Mouse (Mus musculus) adrenal gland, postnatal 14 days (tissue): ENCODE measurements around the gene Cyb5d1. TPM values are rescaled to one million over a fixed set of nuclear protein-coding genes. Genes with fewer than 3 reads are reported as not detected.

Source experiments
- DNase-seq: peaks from one replicate; pipeline ENCODE4 v3.0.0; 2021; ENCODE audit warnings: mixed read lengths
- total RNA-seq: library from RNA; stranded (reverse); gene quantifications from 2 replicates; pipeline ENCODE4 v1.2.3, GENCODE M21; 2021

The Cyb5d1 gene
- total RNA-seq, 1 experiment from 2014 or later, result 34.2 TPM

DNA sequence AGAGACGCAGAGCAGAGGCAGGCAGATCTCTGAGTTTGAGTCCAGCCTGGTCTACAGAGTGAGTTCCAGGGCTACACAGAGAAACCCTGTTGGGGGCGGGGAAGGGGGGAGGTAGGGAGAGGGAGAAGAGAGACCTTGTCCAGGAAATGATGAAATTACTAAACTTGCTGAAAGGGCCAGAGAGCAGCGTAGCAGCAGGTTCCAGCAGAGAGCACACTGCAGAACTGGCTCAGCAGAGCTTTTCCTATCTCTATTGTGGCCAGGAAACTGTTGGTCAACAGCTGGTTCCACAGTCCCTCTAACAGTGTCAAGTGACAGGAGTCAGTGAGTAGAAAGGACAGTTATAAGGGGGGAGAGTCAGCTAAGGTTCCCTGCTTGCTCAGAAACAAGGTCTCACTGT, 15.8 kb downstream of the Cyb5d1 start:
- no peak for DNase-seq

DNA sequence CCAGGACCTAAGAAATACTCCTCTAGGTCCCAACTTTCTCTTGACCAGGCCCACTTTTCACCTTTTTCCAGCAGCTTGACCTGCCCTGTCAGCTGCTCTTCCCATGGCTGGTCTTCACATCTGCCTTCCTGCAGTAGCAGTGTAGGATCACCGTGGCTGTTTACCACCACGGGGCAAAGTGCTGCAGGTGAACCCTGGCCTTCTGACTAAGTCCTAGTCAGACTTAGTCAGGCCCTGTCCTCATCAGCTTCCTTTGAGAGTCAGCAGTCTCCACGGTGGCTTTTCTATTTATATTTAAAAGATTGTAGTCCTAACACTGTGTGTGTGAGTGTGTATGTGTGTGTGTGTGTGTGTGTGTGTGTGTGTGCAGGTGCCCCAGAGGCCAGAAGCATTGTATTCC, 17.7 kb downstream of the Cyb5d1 start:
- no peak for DNase-seq

DNA sequence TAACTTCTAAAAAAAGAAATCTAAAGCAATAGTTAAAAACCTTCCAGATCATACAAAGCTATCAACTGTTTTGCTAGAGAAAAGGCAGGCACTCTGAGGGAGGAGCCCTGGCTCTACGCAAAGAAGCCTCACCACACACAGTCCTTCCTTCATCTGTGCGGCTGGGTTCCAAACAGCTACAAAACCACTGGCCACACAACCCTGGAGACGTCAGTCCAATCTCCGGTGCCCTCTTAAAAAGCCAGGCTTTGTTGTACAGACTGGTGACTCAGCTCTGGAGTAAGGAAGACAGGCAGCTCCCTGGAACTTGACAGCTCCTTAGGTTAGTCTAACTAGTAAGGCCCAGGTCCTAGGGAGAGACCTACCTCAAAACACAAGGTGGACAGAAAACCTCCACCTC, 19.8 kb downstream of the Cyb5d1 start:
- no peak for DNase-seq

DNA sequence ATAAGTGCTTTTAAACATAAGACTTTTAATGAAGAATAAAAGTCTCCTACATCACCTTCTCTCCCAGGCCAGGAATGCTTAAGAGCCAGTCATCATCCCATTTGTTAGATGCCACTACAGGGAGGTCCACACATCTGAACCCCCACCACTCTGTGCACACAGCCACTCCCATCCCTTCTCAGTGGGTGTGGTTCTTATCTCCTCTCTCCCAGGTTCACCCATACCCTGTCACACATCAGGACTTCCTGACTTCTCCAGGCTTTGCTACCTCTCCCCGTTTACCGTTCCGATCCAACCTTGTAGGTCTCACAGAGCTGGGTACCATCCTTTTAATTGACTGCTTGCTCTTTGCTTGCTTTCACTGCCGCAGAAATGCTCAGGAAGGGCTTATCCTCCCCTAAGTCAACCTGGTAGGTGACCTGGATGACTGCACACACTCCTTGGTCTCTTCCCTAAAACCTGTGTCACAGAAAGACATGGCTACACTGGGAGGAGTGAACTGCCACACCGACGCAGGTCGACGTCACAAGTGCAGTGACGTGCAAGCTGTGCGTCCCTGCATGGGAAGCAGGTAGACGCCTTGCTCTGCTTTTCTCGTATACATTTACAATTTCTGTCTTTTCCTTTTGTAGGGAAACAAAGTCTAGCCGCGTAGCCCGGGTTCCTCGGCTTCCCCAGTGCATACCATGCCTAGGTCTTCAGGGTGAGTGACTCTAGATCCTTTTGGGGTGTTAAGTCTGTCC, 22.0 kb downstream of the Cyb5d1 start:
- no peak for DNase-seq

DNA sequence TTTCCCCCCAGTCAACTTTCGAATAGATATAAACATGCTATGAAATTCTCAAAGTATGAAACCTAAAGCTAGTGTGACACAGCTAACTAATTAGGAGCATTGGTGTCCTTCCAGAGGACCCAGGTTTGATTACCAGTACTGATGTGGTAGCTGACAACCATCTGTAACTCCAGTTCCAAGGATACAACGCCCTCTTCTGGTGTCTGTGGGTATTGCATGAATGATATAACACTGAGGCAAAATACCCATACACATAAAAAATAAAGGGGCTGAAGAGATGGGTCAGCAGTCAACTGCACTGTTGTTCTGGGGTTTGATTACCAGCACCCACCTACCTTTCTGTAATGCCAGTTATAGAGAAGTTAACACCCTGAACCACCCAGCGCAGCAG, 22.7 kb downstream of the Cyb5d1 start:
- no peak for DNase-seq

DNA sequence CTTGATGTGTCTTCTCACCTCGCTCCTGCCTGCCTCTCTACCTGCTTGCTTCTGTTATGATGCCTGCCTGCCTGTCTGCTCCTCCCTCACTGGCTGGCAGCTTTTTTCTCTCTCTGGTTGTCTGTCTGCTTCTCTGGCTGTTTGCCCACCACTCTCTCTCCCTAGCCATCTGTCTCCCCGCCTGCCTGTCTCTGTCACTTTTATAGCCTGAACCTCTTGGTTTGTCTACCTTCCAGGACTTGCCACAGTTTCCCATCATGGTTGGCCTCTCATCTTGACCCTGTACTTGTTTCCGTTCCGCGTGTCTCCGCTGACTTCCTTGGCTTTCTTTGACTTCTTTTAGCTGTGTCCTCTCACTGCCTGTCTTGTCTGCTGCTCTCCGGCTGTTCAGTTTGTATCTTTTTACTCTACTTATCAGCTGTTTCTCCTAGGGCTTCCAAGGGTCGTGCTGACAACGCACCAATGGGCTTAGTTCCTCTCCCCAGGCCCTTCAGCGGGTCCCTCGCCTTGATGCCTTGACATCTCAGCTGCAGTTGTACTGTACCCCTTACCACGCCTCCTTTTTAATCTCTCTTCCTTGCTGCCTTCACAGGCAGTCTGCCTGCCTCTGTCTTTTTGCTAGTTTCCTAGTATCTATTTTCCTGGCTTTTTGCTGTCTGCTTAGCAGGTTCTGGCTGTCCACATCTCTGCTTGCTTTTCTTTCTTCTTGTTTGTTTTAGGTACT, 23.2 kb downstream of the Cyb5d1 start:
- DNase-seq, result peak; percentile 36

DNA sequence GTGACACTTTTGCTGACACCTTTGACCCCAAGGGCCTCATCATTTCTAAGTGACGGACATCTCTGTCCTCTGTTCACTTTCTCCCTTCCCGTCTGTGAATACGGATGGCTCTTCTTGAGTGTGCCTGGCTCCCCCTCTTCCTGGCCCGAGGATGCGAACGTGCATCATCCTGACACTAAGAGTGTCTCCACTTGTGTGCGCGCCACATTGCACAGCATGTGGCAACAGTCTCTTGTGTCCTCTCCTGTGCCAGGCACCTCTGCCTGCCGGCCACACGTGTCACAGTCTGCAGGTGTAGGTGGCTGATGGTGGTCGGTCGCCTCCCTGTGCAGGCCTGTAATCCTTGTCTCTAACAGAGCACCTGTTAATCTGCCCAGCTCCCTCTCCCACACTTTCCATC, 23.8 kb downstream of the Cyb5d1 start:
- no peak for DNase-seq

DNA sequence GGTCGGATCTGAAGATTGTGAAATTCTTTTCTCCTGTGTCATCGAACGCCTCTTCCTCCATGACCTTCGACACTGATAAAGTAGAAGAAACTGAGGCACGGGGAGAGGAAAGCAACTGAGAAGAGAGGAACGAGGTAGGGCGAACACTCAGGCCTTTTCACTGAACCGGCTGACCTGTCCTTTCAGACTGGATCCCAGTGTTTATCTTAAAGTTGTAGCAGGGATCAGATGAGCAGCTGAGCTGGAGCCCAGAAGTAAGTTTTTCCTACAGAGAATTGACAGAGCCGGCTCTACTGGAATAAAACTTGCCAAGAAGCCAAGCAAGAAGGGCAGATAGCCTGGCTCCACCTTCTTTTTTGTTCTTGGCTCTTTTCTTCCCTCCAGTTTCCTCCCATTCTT, 24.6 kb downstream of the Cyb5d1 start:
- DNase-seq, result no peak

DNA sequence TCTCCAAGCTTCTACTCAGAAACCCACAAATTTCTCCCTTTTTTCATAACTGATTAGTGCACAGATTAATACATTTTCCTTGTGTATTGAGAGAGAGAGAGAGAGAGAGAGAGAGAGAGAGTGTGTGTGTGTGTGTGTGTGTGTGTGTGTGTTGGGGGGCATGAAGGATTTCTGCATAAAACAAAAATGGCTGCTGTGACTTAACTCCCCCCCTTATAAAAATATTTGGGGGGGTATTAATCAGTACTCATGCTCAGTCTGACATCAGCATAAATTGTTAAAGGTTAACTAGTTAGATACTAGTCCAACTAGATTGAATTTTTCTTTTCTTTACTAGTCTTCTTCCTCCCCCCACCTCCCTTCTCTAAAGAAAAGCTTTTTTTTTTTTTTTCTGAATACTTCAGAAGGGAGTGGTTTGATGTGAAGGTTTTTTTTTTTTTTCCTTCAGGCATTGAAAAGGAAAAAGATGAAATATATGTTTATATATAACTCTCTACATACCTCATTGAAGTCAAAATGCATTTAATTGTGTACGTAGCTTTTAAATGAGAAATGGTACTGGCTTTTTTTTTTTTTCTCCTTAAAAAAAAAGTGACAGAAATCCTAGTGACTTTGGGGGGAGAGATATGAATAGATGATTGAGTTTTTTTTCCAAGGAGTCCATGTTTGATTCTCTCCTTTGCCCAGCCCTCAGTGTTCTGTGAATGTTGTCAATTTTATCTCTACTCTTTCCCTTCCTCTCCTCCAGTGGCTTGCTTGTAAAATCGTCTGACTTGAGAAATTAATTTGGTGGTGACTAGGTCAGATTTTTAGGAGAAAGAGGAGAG, 25.2 kb downstream of the Cyb5d1 start:
- no peak for DNase-seq

DNA sequence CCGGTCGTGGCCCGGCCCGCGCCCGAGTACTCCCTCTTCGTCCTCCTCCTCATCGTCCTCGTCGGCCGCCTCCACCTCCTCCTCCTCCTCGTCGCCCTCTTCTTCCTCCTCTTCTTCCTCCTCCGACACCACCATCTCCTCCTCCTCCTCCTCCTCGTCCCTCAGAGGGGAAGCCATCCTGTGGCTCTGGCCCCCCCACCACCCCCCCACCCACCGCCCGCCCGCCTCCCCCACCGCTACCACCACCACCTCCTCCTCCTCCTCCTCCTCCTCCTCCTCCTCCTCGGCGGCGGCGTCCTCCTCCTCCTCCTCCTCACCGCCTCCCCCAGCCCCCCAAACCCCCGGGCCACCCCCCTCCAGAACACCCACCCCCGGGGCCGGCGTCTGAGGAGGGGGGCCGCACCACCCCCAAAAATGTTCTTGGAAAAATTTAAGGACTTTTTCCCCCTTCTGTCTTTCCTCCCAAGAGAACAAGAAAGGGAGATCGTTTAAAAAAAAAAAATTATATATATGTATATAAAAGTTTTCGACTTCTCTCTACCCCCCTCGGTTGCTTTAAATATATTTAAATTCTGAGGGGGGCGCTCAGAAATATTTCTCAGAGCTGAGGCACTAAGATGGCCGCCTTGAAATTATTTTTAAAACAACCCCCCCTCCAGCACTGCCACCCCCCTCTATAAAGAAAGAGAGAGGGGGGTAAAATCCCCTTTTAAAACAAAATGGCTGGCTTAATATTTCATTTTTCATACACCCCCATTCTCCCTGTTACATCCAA, 26.0 kb downstream of the Cyb5d1 start, which contains the start of gene Chd3:
Chd3 (minus strand) TSS at position 192 of the 775 bp plus-strand sequence.
- DNase-seq, result no peak

DNA sequence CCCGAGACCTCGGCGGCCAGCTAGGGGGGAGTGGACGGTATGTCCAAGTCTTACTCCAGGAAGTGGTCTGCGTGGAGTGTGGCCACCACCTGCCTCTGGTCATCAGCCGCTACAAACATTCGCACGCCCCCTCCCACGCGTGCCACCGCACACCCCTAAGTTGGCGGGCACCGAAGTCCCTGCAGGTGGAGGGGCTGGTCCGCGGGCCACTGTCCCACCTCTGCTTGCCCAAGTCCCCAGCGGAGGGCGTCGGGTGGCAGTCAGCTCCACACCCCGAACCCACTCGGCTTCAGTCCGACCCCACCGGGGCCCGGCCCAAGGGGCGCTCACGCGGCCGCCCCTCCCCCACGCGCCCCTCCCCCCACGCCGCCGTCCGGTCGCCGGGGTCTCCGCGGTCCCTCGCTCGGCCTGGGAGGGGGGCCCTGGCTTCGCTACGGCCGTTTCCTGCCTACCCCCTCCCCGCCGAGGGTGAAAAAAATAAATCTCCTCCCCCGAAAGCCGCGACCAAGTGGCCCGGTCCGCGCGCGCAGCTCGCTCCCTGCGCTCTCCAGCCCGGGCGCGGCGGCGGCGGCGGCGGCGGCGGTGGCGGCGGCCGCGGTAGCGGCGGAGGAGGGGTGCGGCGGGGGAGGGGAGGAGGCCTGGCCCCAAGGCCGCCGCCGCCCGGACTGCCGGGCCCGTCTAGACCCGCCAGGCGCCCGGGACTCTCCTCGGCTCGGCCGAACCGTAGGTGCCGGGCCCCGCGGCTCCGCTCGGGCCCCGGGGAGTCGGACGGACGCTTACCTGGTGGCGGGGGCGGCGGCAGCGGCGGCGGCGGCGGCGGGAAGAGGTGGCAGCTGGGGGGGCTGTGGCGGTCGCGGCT, 26.8 kb downstream of the Cyb5d1 start:
- peak; percentile 75 for DNase-seq

DNA sequence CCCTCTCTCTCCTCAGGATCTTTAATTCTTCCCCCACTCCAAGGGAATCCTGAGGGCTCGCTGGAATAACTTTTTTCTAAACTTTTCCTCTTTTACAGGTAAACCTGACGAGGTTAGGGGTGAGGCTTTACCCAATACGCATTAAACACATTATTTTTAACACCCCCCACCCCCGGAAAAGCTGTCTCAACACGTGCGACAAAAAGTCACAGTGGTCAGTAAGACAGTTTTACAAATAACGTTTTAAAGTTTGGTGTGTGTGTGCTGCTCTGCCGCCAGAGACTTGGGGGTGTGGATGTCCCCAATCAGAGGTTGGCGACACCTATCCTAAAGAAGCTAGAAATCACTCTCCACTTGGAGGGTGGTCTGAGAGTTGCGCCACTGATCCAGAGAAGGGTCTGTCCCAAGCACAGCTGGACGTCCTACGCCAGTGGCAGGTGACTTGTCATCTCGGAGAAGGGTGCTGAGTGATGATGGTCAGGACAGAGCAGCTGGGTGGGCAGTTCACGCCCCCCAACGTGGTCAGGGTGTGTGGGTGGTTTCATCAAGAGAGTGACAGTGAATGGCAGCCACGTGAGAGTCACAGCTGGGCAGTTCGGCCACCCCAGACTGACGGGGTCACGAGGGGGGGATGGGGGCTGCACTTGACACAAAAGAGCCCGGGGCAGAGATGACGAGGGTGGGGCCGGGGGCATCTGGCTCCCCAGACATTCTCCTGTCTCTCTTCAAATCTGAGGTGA, 27.6 kb downstream of the Cyb5d1 start:
- no peak for DNase-seq

DNA sequence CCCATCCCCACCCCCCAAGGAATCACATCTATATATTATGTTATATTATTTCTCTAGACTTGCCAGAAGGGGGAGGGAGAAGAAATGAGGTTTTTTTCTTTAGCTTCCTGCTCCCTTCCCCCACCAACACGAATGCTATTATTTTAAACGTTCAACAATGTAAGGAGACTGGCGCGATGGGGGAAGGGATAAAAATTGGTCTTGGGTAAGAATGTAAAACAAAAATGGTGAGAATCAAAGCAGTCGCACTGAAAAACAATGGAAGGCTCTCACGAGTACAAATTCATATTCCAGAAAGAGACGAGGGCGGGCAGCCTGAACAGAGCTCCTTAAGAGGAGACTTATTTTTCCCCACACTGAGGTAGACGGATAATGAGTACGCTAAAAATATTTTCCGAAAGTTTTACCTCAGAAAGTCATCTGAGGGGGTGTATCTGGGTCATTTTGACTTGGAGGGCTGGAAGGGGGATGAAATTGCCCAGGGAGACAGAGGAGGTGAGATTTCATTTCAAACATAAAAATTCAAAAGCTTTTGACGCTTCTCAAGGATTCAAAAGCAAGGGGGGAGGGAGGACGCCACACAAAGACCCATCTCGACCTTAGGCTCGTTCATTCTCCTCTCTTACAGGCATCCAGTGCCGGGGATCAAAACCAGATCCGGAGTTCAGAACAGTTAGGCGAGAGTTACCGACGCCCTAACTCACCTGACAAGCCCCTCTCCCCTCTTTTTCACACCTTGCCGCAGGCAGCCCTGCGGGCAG, 28.4 kb downstream of the Cyb5d1 start:
- peak; percentile 47 for DNase-seq

DNA sequence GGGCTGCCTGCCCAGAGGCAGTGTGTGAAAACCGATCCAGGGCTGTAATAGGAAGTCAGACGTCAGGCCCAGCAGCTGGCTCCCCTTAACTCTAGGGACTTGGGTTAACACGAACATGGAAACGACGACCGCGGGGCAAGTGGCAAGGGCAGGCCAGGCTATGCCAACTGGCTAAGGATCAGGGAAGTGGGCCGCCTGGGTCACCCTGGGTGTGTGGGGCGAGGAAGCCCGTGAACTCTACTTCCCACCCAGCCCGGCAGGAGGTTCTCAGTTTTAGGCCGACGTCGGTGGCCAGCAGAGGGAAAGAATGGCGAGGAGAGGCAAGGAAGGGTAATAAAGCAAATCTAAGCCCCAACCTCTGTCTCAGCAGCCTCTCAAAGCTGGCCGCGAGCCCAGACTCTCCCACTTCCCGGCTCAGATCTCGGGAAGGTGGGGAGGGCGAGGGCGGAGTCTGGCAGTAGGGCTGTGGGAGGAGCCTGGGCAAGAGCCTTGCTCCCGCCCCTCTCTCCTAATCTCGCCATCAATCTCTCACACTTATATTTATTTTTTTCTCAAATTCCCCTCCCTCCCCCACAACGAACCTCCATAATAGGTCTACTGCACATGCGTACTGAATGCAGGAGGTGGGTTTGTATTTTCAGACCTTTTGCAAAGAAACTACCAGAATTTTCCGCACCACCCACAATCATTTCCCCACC, 29.1 kb downstream of the Cyb5d1 start:
- peak; percentile 98 for DNase-seq

DNA sequence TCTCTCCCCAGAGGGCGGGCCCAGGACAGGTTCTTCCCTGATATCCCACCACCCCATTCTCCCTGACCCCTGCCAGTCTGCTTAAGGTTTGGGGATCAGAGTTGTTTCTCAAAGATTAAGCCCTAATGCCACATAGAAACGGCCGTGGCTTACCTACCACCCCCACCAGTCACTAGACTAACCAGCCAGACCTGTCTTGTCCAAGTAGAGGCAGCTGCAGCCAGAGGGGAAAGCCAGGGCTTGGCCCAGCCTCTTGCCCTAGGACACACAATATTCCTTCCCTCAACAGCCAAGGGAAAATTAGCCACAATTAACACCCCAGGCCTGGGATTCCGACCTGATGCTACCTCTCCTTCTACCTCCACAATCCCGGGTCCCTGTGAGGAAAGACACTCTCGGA, 29.7 kb downstream of the Cyb5d1 start:
- DNase-seq, result no peak

DNA sequence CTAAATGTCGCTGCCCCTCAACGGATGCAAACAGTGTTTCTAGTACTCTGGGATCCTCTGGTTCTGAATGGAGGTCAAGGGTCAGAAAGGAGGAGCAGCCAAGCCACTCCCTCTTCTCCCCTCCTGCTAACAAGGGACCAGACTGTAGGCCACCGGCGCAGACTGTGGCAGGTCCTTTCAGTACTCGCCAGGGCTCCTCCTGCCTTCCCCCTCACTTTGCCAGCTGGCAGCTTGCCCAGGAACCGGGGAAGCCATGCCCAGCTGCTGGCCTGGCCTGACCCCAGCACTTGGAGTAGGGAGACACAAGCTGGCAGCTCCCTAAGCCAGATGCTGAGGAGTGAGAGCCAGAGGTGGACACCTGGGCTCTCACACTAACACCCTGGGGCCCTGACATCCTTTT, 30.5 kb downstream of the Cyb5d1 start:
- DNase-seq, result peak; percentile 99

DNA sequence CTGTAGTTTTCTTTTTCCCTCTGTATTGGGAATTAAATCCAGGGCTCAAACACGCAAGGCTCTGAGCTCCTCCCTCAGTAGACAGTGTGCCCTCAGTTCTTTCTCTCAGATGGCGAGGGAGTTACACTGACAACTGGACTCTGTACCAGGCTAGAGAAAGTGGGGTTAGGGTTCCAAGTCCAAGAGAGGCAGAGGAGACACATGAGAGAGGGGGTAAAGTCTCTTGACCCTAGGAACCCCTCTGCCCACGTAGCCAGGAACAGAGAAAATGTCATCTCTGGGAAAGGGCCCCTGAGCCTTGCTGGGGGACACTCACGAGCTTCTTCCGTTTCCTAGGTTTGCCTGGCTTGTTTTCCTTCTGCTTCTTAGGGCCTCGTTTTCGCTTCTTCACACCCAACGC, 31.1 kb downstream of the Cyb5d1 start:
- no peak for DNase-seq

DNA sequence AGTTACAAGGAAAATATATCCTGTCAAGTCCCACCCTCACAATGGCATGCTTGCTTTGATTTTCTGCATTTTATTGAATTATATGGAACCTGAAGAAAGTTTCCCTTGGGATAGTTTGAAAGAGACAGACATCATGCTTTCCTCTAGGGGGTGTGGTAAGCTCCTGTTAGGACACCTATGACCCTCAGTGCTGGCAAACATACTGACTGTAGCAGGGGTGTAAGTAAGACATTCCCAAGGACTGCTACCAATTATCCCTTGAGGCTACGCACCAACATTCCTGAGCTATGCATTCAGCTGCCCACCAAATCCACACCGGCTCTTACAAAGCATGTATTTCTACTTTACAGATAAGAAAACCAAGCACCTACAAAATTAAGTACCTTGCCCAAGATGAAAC, 33.0 kb downstream of the Cyb5d1 start:
- no peak for DNase-seq

DNA sequence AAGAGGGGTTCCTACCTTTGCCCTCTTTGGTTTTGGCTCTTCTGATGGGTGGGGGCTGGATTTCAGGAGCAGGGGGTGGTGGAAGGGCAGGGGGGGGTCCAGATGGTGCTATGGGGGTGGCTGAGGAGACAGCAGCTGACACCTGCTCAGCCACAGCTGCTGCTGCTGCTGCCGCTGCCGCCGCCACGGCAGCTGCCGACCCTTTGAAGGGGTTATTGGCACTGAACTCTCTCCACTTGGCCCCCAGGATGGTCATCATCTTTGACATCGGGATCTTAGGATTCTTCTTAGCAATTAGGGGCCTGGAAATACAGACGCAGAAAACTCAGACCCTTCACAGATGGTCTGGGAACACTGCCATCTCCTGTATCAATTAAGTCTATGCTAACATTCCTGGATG, 33.4 kb downstream of the Cyb5d1 start:
- no peak for DNase-seq
